Mouse (Mus musculus) urinary bladder, adult 18-20 months (tissue): ENCODE data around the gene Ucma.
A peak's percentile ranks its signal among the peaks of the same experiment; 100 is the strongest.

ENCODE experiments used
- DNase-seq, 2 experiments: peaks; one replicate each; pipeline ENCODE4 v3.0.0; 2022; ENCODE audit warnings: low spot score in 2 of 2, mixed read lengths in 2 of 2

Gene Ucma

DNA sequence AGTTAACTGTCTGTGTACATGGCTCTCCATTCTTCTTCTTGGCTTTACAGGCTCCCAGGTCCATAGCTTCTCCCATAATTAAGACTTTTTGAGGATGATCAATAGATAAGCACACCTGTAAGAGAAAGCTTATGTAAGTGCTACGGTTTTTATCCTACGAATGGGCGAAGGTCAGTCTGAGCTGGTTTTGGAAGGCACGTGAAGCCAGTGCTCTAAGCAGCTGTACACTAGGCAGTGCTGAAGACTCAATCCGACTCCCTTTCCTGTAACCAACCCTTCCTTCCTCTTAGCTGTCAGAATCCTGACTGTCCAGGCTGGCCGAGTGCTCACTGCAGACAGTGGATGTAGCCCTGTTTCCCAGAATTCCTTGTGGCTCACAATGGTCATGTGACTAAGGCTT lies 25.3 kb downstream of the Ucma start:
- DNase-seq = no peak

DNA sequence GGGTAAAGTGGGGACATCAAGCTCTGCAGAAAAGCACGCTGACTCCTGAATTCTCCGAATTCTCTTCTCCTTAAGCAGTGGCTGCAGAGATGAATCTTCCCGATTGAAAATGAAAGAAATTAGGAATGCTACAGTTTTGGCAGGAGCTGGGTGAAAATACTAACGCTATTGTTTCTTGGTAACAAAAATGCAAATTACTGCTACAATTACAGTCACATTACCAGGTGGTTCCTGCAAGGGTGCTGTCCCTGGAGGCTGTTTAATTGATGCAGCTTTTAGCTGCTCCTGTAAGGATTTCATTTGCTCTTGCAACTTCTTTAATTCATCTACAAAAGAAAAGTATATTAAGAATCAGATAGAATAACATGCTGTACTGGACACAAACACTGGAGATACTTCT lies 31.2 kb downstream of the Ucma start:
- no peak for DNase-seq

GRCm38 (mm10) chr2:5011898-5012490 lies 36.1 kb downstream of the Ucma start:
- no peak for DNase-seq

DNA sequence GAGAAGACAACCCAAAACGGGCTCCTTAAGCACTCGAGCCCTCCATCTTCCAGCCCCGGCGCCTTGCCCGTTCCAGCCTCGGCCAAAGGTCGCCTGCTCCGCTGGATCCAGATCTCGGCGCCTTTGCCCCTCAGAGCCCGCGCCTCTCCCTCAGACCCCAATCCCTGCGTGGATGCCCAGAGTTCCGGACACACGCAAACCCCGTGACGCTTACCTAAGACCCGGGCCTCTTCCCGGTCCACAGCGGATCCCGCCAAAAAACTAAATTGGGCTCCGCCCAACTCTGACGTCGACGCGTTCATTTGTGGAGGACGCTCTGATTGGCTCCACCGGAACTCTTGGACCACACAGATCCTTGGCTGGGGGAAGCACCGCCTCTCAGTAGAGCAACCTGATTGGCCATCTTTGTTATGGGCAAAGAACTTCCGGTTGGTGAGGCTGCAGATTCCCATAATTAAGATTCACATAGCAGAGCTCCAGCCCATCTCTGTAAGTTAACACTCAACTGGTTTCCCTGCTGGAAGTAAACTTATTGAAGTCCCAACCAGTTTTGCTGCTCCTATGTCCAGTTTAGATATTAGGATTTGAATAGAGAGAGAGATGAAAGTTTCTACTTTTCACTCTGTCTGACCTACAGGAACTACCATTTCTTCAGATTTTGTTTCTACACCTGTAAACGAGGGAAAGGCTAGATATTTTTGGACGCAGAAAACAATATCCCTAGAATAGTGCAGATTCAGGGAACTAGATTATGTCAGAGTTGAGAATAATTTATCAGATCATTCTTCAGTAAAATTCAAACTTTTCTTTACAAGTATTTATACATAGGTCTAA lies 36.8 kb downstream of the Ucma start, which contains the start of gene Mcm10:
Gene Mcm10 (minus strand): TSS at position 301 of the 834 bp plus-strand sequence.
- peak; percentile 86 to 87 for DNase-seq

DNA sequence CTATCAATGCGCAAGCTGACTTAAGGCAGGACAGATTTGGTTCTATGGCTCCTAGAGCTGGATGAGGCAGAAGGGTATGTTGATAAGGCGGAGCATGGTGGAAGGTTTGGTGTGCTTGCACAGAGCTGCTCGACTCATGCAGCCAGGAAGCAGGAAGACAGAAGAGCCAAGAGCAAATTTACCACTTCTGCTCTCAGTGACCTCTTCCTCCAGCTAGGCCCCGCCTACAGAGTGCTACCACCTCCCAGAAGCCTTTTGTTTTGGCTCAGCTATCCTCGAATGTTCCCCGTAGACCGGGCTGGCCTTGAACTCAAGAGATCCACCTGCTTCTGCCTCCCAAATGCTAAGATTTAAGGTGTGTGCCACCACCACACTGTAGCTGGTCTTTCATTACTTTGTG lies 38.7 kb downstream of the Ucma start:
- DNase-seq = no peak

DNA sequence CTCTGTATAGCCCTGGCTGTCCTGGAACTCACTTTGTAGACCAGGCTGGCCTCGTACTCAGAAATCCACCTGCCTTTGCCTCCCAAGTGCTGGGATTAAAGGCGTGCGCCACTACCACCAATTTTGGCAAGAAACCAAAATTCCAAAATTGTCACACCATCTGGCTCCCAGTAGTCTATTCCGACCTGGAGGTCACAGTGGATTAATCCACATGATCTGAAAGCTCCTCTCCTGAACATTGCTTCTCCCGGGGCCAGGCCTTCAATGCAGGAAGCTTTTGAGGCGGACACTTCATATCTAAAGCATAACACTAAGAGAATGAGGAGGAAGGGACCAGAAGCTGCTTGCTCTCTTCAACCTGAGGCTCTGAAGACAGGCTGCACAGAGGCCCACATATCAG lies 39.6 kb downstream of the Ucma start:
- DNase-seq = no peak

GRCm38 (mm10) chr2:5016922-5017321 lies 41.0 kb downstream of the Ucma start:
- DNase-seq = no peak

DNA sequence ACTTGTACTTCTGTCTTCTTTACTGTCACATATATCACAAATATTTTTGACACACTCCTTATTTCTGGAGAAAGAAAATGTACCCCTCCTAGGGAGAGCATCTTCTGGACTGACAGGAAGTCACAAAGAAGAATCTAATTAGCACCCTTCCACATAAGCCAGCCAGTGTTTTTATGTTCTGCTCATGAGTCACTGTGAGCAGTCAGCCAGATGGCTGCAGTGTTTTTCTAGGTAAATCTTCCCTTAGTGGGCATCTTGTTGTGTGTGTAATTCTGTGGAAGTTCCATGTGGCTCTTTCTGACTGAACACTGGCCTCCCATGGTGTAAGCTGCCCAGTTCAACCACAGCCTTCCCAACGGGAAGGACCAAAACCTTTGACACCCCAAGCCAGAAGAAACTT lies 43.8 kb downstream of the Ucma start:
- no peak for DNase-seq

- DNase-seq = no peak
Observed at GRCm38 (mm10) chr2:5023275-5023674, 47.4 kb downstream of the Ucma start.

- DNase-seq = no peak
Observed at GRCm38 (mm10) chr2:5023699-5024399, 47.9 kb downstream of the Ucma start.

DNA sequence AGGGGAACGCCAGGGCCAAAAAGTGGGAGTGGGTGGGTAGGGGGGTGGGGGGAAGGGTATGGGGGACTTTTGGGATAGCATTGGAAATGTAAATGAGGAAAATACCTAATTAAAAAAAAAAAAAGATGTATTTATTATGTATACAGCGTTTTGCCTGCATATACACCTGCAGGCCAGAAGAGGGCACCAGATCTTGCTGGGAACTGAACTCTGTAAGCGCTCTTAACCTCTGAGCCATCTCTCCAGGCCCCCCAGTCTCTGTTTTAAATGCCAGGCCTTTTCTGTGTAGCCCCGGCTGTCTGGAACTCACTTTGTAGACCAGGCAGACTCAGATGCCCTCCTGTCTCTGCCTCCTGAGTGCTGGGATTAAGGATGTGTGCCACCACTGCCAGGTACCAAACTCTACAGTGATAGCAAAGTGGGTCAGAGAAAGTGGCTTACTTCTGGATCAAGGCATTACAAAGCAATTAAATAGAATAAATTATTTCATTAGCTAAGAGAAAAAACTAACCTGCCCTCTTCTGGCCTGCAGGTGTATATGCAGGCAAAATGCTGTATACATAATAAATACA lies 49.3 kb downstream of the Ucma start:
- DNase-seq = no peak

GRCm38 (mm10) chr2:5027057-5027456 lies 51.1 kb downstream of the Ucma start:
- DNase-seq = no peak

- no peak for DNase-seq
Observed at GRCm38 (mm10) chr2:5028047-5028446, 52.1 kb downstream of the Ucma start.

DNA sequence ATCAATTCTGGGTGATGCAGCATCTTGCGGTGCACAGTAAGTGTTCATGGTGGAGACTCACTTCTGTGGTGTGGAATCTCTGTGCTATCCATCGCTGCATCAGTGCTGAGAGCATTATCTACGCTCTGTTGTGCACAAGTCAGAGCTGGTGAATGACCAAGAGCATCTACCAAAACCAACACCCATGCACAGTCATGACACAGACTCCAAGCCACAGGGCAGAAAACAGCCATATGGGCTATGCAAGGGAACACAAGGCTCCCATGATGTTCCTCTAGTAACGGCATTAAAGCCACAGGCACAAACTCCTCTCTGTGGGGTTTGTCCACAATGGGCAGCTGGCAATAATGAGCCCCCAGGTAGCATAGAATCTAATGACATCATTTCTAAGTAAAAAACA lies 53.9 kb downstream of the Ucma start:
- no peak for DNase-seq

- no peak for DNase-seq
Observed at GRCm38 (mm10) chr2:5031215-5031614, 55.3 kb downstream of the Ucma start.

GRCm38 (mm10) chr2:5032665-5033064 lies 56.7 kb downstream of the Ucma start:
- DNase-seq = no peak

GRCm38 (mm10) chr2:5033546-5034420 lies 57.9 kb downstream of the Ucma start:
- no peak for DNase-seq

- DNase-seq = no peak
Observed at GRCm38 (mm10) chr2:5034801-5035200, 58.9 kb downstream of the Ucma start.

- no peak for DNase-seq
Observed at GRCm38 (mm10) chr2:5035241-5035640, 59.3 kb downstream of the Ucma start.
